In the genomic region with DNA sequence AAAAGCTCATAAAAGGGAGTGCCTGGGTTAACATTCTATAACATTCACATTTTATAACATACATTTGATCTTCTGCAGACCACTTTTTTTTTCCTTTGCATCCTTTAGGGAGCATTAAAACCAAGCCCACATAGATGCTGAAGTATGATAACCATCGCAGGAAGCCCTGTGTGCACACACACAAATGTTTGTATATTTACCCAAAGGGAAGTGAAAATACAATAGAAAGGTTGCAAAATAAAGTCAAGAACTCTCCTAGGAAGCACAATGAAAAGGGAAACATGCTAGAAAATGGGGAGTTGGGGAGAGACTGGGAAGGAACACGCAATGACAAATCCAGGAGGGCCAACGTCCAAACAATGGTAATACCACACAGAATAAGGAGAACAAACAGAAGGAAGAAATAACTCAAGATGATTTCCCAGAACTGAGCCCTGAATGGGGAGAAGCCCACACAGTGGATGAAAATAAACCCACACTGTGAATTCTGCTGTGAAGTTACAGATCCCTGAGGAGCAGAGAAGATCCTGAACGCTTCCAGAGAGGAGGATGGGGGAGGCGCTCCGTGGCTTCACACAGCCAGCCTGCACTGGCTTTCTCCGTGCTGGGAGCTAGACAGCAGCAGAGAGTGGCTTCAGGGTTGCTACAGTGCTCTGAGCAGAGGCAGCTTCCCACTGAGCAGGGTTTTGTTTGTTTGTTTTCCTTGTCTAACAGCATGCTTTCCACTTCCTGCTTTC, we compare ENCODE assay signal across 8 mouse cellular contexts. TPM values are rescaled to one million over a fixed set of nuclear protein-coding genes. Genes with fewer than 3 reads are reported as not detected.
DNase-seq lines count a peak whose midpoint lies in the region; ATAC-seq and TF ChIP-seq lines count a peak whose summit lies in the region.

No protein-coding gene starts in this region.

- H3K9ac ChIP-seq in forebrain, embryonic 13.5 days, result 0 out of 2 replicates have a peak overlapping the region, but pooled peaks have one; percentile 40
- H3K9ac ChIP-seq in forebrain, embryonic 12.5 days, result no peak overlapping the region
- no peak overlapping the region for H3K9ac ChIP-seq in forebrain, postnatal 0 days
- H3K9ac ChIP-seq in hindbrain, postnatal 0 days (replicated peaks; ENCODE audit: low read length), result no peak overlapping the region

- no peak overlapping the region for H3K4me2 ChIP-seq in forebrain, embryonic 13.5 days
- no peak overlapping the region for H3K4me2 ChIP-seq in forebrain, embryonic 12.5 days
- H3K4me2 ChIP-seq in forebrain, postnatal 0 days (ENCODE audit: low read depth), result no peak overlapping the region
- H3K4me2 ChIP-seq in hindbrain, postnatal 0 days (ENCODE audit: low read depth, low read length), result no peak overlapping the region

- peak; percentile 13 for DNase-seq in CD4-positive helper T cell, adult 2 months (ENCODE audit: low read depth, low spot score)
- peak; percentile 49 for DNase-seq in forebrain, postnatal 0 days
- DNase-seq in hindbrain, postnatal 0 days (ENCODE audit: low spot score), result peak; percentile 56
- DNase-seq in adrenal gland, adult 8-10 months, result no peak
- no peak for DNase-seq in T-cell, adult 2 months (ENCODE audit: low spot score)

- H3K27me3 ChIP-seq in forebrain, embryonic 13.5 days, result no peaks in the 10 kb centered on the region
- no peaks in the 10 kb centered on the region for H3K27me3 ChIP-seq in forebrain, embryonic 12.5 days
- no peaks in the 10 kb centered on the region for H3K27me3 ChIP-seq in forebrain, postnatal 0 days (ENCODE audit: insufficient read depth, low read length)
- H3K27me3 ChIP-seq in hindbrain, postnatal 0 days (ENCODE audit: insufficient read depth, low read length), result no peaks in the 10 kb centered on the region

- 0 out of 2 replicates have a peak, but pooled peaks have one; percentile 41 for ATAC-seq in forebrain, embryonic 13.5 days
- ATAC-seq in forebrain, embryonic 12.5 days (ENCODE audit: low FRiP score), result no peak
- ATAC-seq in forebrain, postnatal 0 days, result peak; percentile 85
- peak; percentile 81 for ATAC-seq in hindbrain, postnatal 0 days
- peak; percentile 19; the same call in 1 of the 2 replicates for ATAC-seq in megakaryocyte progenitor cell, adult 5-6 weeks (replicated peaks; ENCODE audit: poor library complexity)

- 36% methylated on average over 7 of the region's 7 CpGs for WGBS in forebrain, embryonic 13.5 days
- WGBS in forebrain, embryonic 12.5 days, result 36% methylated on average over 7 of the region's 7 CpGs
- 39% methylated on average over 7 of the region's 7 CpGs for WGBS in forebrain, postnatal 0 days
- 25% methylated on average over 7 of the region's 7 CpGs for WGBS in hindbrain, postnatal 0 days

- H3K4me3 ChIP-seq in forebrain, embryonic 13.5 days, result no peak overlapping the region
- no peak overlapping the region for H3K4me3 ChIP-seq in forebrain, embryonic 12.5 days (replicated peaks)
- no peak overlapping the region for H3K4me3 ChIP-seq in forebrain, postnatal 0 days (ENCODE audit: low read depth, low read length)
- no peak overlapping the region for H3K4me3 ChIP-seq in hindbrain, postnatal 0 days (ENCODE audit: low read length)

- no peaks in the 10 kb centered on the region for H3K9me3 ChIP-seq in forebrain, embryonic 13.5 days (replicated peaks)
- H3K9me3 ChIP-seq in forebrain, embryonic 12.5 days, result no peaks in the 10 kb centered on the region
- H3K9me3 ChIP-seq in forebrain, postnatal 0 days (ENCODE audit: low read length), result no peaks in the 10 kb centered on the region
- H3K9me3 ChIP-seq in hindbrain, postnatal 0 days (ENCODE audit: low read length), result no peaks in the 10 kb centered on the region

- no peaks in the 10 kb centered on the region for H3K36me3 ChIP-seq in forebrain, embryonic 13.5 days (ENCODE audit: poor library complexity, severe bottlenecking)
- H3K36me3 ChIP-seq in forebrain, embryonic 12.5 days (replicated peaks), result no peaks in the 10 kb centered on the region
- no peaks in the 10 kb centered on the region for H3K36me3 ChIP-seq in forebrain, postnatal 0 days (ENCODE audit: insufficient read depth)
- no peaks in the 10 kb centered on the region for H3K36me3 ChIP-seq in hindbrain, postnatal 0 days (ENCODE audit: insufficient read depth, low read length)

- no peak overlapping the region; the same call in 1 of the 2 replicates for H3K27ac ChIP-seq in forebrain, embryonic 13.5 days
- no peak overlapping the region for H3K27ac ChIP-seq in forebrain, embryonic 12.5 days
- H3K27ac ChIP-seq in forebrain, postnatal 0 days (ENCODE audit: low read depth, low read length), result no peak overlapping the region
- peak overlapping the region; percentile 58; the same call in 1 of the 2 replicates for H3K27ac ChIP-seq in hindbrain, postnatal 0 days

- 0 out of 2 replicates have a peak, but pooled peaks have one; percentile 5 for TF ChIP-seq CTCF in forebrain, postnatal 0 days (IDR thresholded peaks at IDR 0.05; ENCODE audit: low read depth)
- peak; percentile 15; the same call in 1 of the 2 replicates for TF ChIP-seq CTCF in hindbrain, postnatal 0 days (IDR thresholded peaks at IDR 0.05; ENCODE audit: low read depth)

- peaks cover 7% of the 10 kb centered on the region for H3K4me1 ChIP-seq in forebrain, embryonic 13.5 days
- H3K4me1 ChIP-seq in forebrain, embryonic 12.5 days, result 0 out of 2 replicates have a peak, but pooled peaks cover 3% of the 10 kb centered on the region
- H3K4me1 ChIP-seq in forebrain, postnatal 0 days (ENCODE audit: insufficient read depth), result no peaks in the 10 kb centered on the region
- H3K4me1 ChIP-seq in hindbrain, postnatal 0 days (ENCODE audit: insufficient read depth, low read length), result no peaks in the 10 kb centered on the region

RNA-seq across cellular contexts. Expression of gene Dgkh, which starts 54.6 kb away (rescaled TPM):
- polyA plus RNA-seq in forebrain, embryonic 13.5 days (2015; fragmentation: Nextera tagmentation; extraction: Ambion mirVana), result 1.2 and 1.4 TPM in 2 replicates
- 1.2 and 1.6 TPM in 2 replicates for polyA plus RNA-seq in forebrain, embryonic 12.5 days (2016; fragmentation: Nextera tagmentation; extraction: Ambion mirVana)
- total RNA-seq in forebrain, postnatal 0 days (2014; rRNA removed), result 16.2 and 22.3 TPM in 2 replicates
- polyA plus RNA-seq in forebrain, postnatal 0 days (2015; fragmentation: Nextera tagmentation; extraction: Ambion mirVana), result 1.4 and 2.7 TPM in 2 replicates
- total RNA-seq in hindbrain, postnatal 0 days (2014; rRNA removed), result 9.0 and 9.2 TPM in 2 replicates
- polyA plus RNA-seq in hindbrain, postnatal 0 days (2015; fragmentation: Nextera tagmentation; extraction: Ambion mirVana), result 2.1 and 2.7 TPM in 2 replicates
- 1.6 and 1.7 TPM in 2 replicates for total RNA-seq in megakaryocyte progenitor cell, adult 5-6 weeks (2015)
- total RNA-seq in megakaryocyte progenitor cell, adult 5-6 weeks (2017), result 1.1 and 1.8 TPM in 2 replicates
- 10 to 100 TPM in 2 of 4 experiments, 1 to 10 TPM in 2; 5.9 to 18.9 (median 10.0) TPM for total RNA-seq in adrenal gland, adult 8-10 months (2022)

Comparison
In these comparisons a context has a peak if more than half of its experiments do, and no peak if none do; other contexts are left out.
1. DNase-seq: peak in CD4-positive helper T cell, adult 2 months (single experiment), forebrain, postnatal 0 days (single experiment) and hindbrain, postnatal 0 days (single experiment); none in adrenal gland, adult 8-10 months (single experiment) and T-cell, adult 2 months (single experiment).